Mouse (Mus musculus): ENCODE measurements around the gene Angptl3. TPM values are rescaled to one million over a fixed set of nuclear protein-coding genes. Genes with fewer than 3 reads are reported as not detected.

The Angptl3 gene
- total RNA-seq, 1 experiment, result 0.09 TPM

DNA sequence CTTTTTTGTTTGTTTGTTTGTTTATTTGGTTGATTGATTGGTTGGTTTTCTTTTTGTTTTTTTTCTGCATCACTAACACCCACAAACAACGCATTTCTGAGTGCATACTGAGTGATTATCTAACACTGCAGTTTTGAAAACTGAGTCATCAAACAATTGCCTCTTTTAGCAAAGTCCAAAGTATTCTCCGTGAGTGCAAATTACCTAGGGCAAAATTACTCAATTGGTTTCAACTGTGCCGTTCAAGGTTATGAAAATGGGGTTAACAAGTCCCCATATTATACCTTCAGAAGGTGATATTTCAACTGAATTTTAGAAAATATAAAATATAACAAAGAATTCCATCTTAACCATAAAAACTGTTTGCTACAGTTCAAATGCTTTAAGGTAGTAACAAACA, 15.7 kb downstream of the Angptl3 start:
- TF ChIP-seq MAFK (IDR thresholded peaks at IDR 0.05; ENCODE audit: insufficient read depth, low read depth, low read length) (no peak), HCFC1 (IDR thresholded peaks at IDR 0.05; ENCODE audit: borderline replicate concordance, insufficient read depth, low read length) (no peak), CHD2 (IDR thresholded peaks at IDR 0.05; ENCODE audit: low read depth, low read length) (no peak), ZNF384 (IDR thresholded peaks at IDR 0.05; ENCODE audit: low read depth, low read length) (no peak), ZC3H11A (IDR thresholded peaks at IDR 0.05; ENCODE audit: borderline replicate concordance, low read depth, low read length) (no peak)
- Histone ChIP-seq H3K9ac (ENCODE audit: insufficient read depth, low read depth, low read length, poor library complexity, severe bottlenecking) (no peak overlapping the region), H3K4me1 (ENCODE audit: control insufficient read depth in 2 of 2, insufficient read depth in 2 of 2, low read length in 2 of 2, poor library complexity in 1 of 2) (no peaks in the 10 kb centered on the region), H3K36me3 (ENCODE audit: control insufficient read depth, insufficient read depth, low read length, poor library complexity, severe bottlenecking) (no peaks in the 10 kb centered on the region), H3K4me3 (ENCODE audit: insufficient read depth in 1 of 2, low read depth in 1 of 2, low read length in 2 of 2, poor library complexity in 1 of 2, severe bottlenecking in 1 of 2) (no peak overlapping the region), H3K27ac (ENCODE audit: insufficient read depth, low read depth, low read length, poor library complexity, severe bottlenecking) (no peak overlapping the region), H3K9me3 (ENCODE audit: control insufficient read depth, insufficient read depth, low read depth, low read length) (no peaks in the 10 kb centered on the region)
- no peak for DNase-seq (ENCODE audit: low read depth, low spot score)
- in situ Hi-C loops (cut with MboI; ENCODE audit: low sequenced_read_pairs in 2 of 2, unreplicated experiment in 2 of 2), result no loop called here

DNA sequence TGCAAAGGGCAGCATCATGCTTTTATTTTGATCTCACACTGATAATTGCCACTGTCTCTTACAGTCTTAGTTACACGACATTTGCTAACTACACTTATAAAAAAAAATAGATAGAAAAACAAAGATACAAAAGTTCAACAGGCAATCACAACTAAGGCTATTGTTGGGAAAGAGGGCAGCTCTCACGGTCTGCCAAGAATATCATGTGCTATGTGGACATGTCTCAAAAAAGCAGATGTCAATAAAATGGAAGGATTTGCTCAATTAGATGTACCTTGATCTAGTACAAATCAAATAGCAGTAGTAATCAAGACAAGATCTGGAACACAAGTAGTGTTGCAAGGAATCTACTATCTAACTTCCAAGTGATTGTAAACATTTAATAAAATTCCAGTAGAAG, 17.8 kb downstream of the Angptl3 start:
- no peak for DNase-seq (ENCODE audit: low read depth, low spot score)
- no peak overlapping the region for H3K27ac ChIP-seq (ENCODE audit: insufficient read depth, low read depth, low read length, poor library complexity, severe bottlenecking)
- no peak overlapping the region for H3K4me3 ChIP-seq (ENCODE audit: insufficient read depth in 1 of 2, low read depth in 1 of 2, low read length in 2 of 2, poor library complexity in 1 of 2, severe bottlenecking in 1 of 2)
- no peak overlapping the region for H3K9ac ChIP-seq (ENCODE audit: insufficient read depth, low read depth, low read length, poor library complexity, severe bottlenecking)
- H3K9me3 ChIP-seq (ENCODE audit: control insufficient read depth, insufficient read depth, low read depth, low read length), result no peaks in the 10 kb centered on the region
- H3K4me1 ChIP-seq (ENCODE audit: control insufficient read depth in 2 of 2, insufficient read depth in 2 of 2, low read length in 2 of 2, poor library complexity in 1 of 2), result no peaks in the 10 kb centered on the region
- TF ChIP-seq ZC3H11A (IDR thresholded peaks at IDR 0.05; ENCODE audit: borderline replicate concordance, low read depth, low read length) (no peak), HCFC1 (IDR thresholded peaks at IDR 0.05; ENCODE audit: borderline replicate concordance, insufficient read depth, low read length) (no peak), ZNF384 (IDR thresholded peaks at IDR 0.05; ENCODE audit: low read depth, low read length) (no peak)
- in situ Hi-C loops (cut with MboI; ENCODE audit: low sequenced_read_pairs in 2 of 2, unreplicated experiment in 2 of 2), result no loop called here
- no peaks in the 10 kb centered on the region for H3K36me3 ChIP-seq (ENCODE audit: control insufficient read depth, insufficient read depth, low read length, poor library complexity, severe bottlenecking)

DNA sequence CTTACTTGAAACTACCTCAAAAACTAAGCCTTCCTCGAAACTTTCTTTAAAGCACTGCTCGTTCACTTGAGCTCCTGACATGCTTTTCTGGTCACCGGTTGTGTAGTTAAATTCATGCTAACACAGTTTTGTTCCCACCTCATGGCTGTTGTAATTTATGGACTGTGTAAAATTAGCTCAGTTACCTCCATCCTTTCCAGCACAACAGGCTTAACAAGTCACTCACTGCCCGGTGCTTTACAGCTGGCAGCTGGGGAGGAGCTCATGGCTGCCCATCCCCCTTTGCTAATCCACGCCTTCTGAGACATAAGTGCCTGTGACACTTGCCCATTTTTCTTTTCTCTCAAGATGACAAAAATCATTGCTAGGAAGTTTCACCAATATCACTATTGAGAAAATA, 33.8 kb downstream of the Angptl3 start:
- in situ Hi-C loops (cut with MboI; ENCODE audit: low sequenced_read_pairs in 2 of 2, unreplicated experiment in 2 of 2), result no loop called here
- TF ChIP-seq HCFC1 (IDR thresholded peaks at IDR 0.05; ENCODE audit: borderline replicate concordance, insufficient read depth, low read length) (no peak), CHD2 (IDR thresholded peaks at IDR 0.05; ENCODE audit: low read depth, low read length) (no peak), MAFK (IDR thresholded peaks at IDR 0.05; ENCODE audit: insufficient read depth, low read depth, low read length) (no peak), ZC3H11A (IDR thresholded peaks at IDR 0.05; ENCODE audit: borderline replicate concordance, low read depth, low read length) (no peak), ZNF384 (IDR thresholded peaks at IDR 0.05; ENCODE audit: low read depth, low read length) (no peak)
- no peak overlapping the region for H3K4me3 ChIP-seq (ENCODE audit: insufficient read depth in 1 of 2, low read depth in 1 of 2, low read length in 2 of 2, poor library complexity in 1 of 2, severe bottlenecking in 1 of 2)
- no peak overlapping the region for H3K27ac ChIP-seq (ENCODE audit: insufficient read depth, low read depth, low read length, poor library complexity, severe bottlenecking)
- no peaks in the 10 kb centered on the region for H3K4me1 ChIP-seq (ENCODE audit: control insufficient read depth in 2 of 2, insufficient read depth in 2 of 2, low read length in 2 of 2, poor library complexity in 1 of 2)
- no peak overlapping the region for H3K9ac ChIP-seq (ENCODE audit: insufficient read depth, low read depth, low read length, poor library complexity, severe bottlenecking)
- no peaks in the 10 kb centered on the region for H3K9me3 ChIP-seq (ENCODE audit: control insufficient read depth, insufficient read depth, low read depth, low read length)
- H3K36me3 ChIP-seq (ENCODE audit: control insufficient read depth, insufficient read depth, low read length, poor library complexity, severe bottlenecking), result no peaks in the 10 kb centered on the region; the same call in 1 of the 2 replicates
- no peak for DNase-seq (ENCODE audit: low read depth, low spot score)

DNA sequence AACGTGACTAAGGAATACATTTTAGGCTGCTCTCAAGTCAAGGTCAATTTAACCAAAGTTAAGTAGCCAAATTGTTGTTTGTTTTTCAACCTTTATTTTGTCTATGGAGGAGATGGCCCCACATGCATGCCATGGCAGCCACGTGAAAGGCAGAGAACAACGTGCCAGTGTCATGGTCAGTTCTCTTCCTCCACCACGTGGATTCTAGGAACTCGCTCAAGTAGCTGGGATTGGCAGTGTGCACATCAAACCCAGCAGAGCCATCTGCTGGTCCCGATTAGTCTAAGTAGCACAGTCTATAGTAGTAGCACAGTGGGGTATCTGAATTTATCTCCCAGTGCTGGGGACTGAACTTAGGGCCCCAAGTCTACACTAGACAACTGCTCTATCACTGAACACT, 38.1 kb downstream of the Angptl3 start:
- H3K4me1 ChIP-seq (ENCODE audit: control insufficient read depth in 2 of 2, insufficient read depth in 2 of 2, low read length in 2 of 2, poor library complexity in 1 of 2), result no peaks in the 10 kb centered on the region
- no peak overlapping the region for H3K27ac ChIP-seq (ENCODE audit: insufficient read depth, low read depth, low read length, poor library complexity, severe bottlenecking)
- DNase-seq (ENCODE audit: low read depth, low spot score), result no peak
- H3K9me3 ChIP-seq (ENCODE audit: control insufficient read depth, insufficient read depth, low read depth, low read length), result no peaks in the 10 kb centered on the region
- in situ Hi-C loops (cut with MboI; ENCODE audit: low sequenced_read_pairs in 2 of 2, unreplicated experiment in 2 of 2), result no loop called here
- TF ChIP-seq HCFC1 (IDR thresholded peaks at IDR 0.05; ENCODE audit: borderline replicate concordance, insufficient read depth, low read length) (no peak), CHD2 (IDR thresholded peaks at IDR 0.05; ENCODE audit: low read depth, low read length) (no peak), ZC3H11A (IDR thresholded peaks at IDR 0.05; ENCODE audit: borderline replicate concordance, low read depth, low read length) (no peak), MAFK (IDR thresholded peaks at IDR 0.05; ENCODE audit: insufficient read depth, low read depth, low read length) (no peak), ZNF384 (IDR thresholded peaks at IDR 0.05; ENCODE audit: low read depth, low read length) (no peak)
- no peak overlapping the region for H3K4me3 ChIP-seq (ENCODE audit: insufficient read depth in 1 of 2, low read depth in 1 of 2, low read length in 2 of 2, poor library complexity in 1 of 2, severe bottlenecking in 1 of 2)
- H3K36me3 ChIP-seq (ENCODE audit: control insufficient read depth, insufficient read depth, low read length, poor library complexity, severe bottlenecking), result no peaks in the 10 kb centered on the region; the same call in 1 of the 2 replicates
- H3K9ac ChIP-seq (ENCODE audit: insufficient read depth, low read depth, low read length, poor library complexity, severe bottlenecking), result no peak overlapping the region

DNA sequence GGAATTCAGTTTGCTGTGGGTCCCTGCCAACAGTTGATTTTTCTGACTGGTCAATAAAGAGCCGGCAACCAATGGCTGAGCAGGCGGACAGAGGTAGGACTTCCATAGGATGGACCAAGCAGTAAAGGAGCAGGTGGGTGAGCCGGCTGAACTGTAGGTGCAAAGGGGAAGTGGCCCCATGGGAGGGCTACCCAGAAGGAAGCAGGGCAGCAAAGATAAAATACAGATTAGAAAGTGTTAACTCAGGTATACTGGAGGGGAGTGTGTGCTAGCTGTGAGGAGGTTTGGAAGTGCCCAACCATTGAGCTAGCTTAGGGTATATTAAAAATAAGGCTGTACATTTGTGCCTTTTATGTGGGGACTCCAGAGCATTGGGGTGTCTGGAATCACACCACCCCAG, 47.3 kb downstream of the Angptl3 start:
- no peak overlapping the region for H3K4me3 ChIP-seq (ENCODE audit: insufficient read depth in 1 of 2, low read depth in 1 of 2, low read length in 2 of 2, poor library complexity in 1 of 2, severe bottlenecking in 1 of 2)
- no peak overlapping the region for H3K9ac ChIP-seq (ENCODE audit: insufficient read depth, low read depth, low read length, poor library complexity, severe bottlenecking)
- no peak for DNase-seq (ENCODE audit: low read depth, low spot score)
- peaks cover 2% of the 10 kb centered on the region; the same call in 1 of the 2 replicates for H3K36me3 ChIP-seq (ENCODE audit: control insufficient read depth, insufficient read depth, low read length, poor library complexity, severe bottlenecking)
- H3K4me1 ChIP-seq (ENCODE audit: control insufficient read depth in 2 of 2, insufficient read depth in 2 of 2, low read length in 2 of 2, poor library complexity in 1 of 2), result no peaks in the 10 kb centered on the region
- in situ Hi-C loops (cut with MboI; ENCODE audit: low sequenced_read_pairs in 2 of 2, unreplicated experiment in 2 of 2), result no loop called here
- no peak for TF ChIP-seq ZNF384 (IDR thresholded peaks at IDR 0.05; ENCODE audit: low read depth, low read length)
- TF ChIP-seq MAFK (IDR thresholded peaks at IDR 0.05; ENCODE audit: insufficient read depth, low read depth, low read length), result no peak
- TF ChIP-seq CHD2 (IDR thresholded peaks at IDR 0.05; ENCODE audit: low read depth, low read length), result no peak
- TF ChIP-seq HCFC1 (IDR thresholded peaks at IDR 0.05; ENCODE audit: borderline replicate concordance, insufficient read depth, low read length), result no peak
- TF ChIP-seq ZC3H11A (IDR thresholded peaks at IDR 0.05; ENCODE audit: borderline replicate concordance, low read depth, low read length), result no peak
- H3K27ac ChIP-seq (ENCODE audit: insufficient read depth, low read depth, low read length, poor library complexity, severe bottlenecking), result no peak overlapping the region
- no peaks in the 10 kb centered on the region for H3K9me3 ChIP-seq (ENCODE audit: control insufficient read depth, insufficient read depth, low read depth, low read length)
